Mouse (Mus musculus) adipocyte (in vitro differentiated cells): ENCODE data around the gene Hhipl2.
"Not testable (repeated sequence)": the region's sequence is repeated elsewhere in the genome, so short reads cannot be mapped to it uniquely, and the experiment has no call there.

ENCODE experiments used
- DNase-seq: peaks from one replicate; pipeline ENCODE4 v3.0.0-alpha.2; 2016; ENCODE audit warnings: low spot score

Hhipl2 gene

DNA sequence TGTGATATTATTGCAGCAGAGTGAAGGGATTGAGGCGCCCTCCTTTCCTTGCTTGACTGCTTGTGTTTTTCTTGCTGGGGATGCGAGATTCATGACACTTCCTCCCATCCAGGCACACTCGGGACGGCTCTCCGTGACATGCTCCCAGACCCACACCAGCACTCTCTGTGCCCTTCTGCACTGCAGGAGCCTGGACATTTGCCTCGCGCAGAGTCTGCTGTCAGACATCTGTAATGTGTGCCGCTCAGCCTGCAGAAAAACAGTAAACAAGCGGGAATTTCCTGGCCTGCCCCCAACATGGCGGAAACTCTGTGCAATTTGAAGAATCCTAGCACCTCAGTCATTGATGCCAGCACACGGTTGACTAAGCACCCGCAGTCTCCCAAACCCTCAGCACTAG, at the start of gene Hhipl2:
Hhipl2 (plus strand) TSS at position 343 of the 400 bp plus-strand sequence.
- DNase-seq, result no peak

DNA sequence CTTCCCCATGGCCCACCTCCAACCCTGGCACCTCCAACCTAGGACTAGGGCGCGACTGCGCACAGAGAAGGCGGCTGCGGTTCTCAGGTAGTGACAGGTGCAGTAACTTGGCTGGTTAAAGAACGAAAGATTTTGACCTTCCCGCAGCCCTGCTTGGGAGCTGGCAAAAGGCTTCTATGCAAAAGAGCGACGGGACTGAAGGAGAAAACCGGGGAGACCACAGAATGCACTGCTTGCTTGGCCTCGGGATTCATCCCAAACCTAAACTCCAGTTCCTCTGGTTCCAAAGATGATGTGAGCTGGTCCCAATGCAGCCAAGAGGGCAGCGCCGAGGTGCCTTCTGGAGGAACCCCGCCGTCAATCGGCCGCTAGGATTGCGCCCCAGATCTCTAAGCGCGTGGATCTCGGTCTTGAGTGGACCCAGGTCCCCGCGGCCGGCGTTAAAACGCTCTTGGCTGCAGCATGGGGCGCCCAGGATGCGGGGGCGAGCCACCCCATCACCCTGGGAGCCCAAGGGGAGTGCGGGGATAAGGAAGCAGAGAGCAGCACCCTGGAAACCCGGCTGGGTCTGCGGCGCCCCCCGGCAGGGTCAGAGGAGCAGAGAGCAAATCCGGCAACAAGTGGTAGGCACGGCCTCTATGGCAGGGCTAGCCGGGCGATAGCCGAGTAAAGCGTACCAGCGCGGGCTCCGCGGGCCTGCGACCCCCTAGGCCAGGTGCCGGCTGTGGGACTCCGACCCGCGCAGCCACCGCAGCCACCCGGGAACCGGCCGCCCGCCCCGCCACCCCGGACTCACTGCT, 49.2 kb upstream of the Hhipl2 start:
- DNase-seq, result peak; percentile 31

DNA sequence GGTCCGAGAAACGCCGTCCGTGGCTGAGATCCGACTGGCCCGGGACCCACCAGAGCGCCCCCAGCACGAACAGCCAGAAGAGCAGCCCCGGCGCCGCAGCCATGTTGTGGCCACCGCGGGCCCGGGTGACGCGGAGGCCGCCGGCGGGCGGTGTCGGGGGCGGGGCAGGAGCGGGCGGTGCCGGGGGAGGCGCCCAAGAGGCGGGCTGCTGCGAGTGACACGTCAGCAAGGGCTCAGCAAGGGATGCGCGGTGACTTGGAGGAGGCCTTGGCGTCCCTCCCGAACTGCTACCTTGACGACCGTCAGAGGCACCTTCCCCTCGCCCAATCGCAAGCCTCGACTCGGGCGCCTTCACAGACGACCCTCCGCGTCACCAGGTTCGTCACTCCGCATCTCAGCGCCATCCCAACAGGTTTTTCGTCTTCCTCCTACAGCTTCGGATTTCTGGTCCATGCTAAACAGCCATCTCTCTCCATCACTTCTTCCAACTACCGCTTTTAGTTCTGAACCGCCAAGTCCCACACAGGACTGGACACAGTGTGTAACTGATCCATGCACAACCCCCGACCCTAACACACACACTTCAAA, 48.5 kb upstream of the Hhipl2 start, which contains the start of gene Mia3:
Mia3 (minus strand) TSS at position 127 of the 588 bp plus-strand sequence.
- DNase-seq, result peak; percentile 86

DNA sequence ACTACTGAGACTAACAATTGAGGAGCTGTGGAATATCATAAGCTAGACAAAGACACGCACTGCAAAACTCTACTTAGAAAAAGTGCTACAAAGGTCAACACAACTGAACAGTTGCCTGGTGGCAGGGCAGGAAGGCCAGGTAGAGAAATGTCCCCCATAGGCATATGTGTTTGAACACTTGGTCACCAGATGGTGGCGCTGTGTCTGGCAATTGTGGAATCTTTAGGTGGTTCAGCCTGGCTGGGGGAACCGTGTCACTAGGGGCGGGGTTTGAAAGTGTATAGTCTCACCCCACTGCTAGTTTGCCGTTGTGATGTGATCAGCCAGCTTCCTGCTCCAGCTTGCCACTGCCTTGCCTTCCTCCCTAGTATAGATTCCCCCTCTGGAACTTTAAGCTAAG, 43.3 kb upstream of the Hhipl2 start:
- no peak for DNase-seq

DNA sequence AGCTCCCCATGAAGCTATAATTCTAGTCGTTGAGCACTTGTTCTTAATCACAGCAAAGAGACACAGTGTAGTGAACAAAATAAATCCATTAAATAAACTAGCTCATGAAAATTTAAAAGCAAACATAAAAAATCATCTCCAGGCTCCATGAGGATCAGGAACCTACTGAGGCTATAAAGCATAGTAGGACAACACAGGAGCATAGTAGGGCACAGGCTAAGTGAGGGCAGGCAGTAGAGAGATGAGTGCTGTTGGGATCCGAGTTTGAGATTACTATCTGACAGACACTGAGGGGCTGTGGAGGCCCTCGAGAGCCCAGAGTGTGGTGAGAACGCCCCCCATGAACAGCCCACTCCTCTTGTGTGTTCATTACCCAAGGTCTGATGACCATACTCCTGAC, 41.0 kb upstream of the Hhipl2 start:
- no peak for DNase-seq

DNA sequence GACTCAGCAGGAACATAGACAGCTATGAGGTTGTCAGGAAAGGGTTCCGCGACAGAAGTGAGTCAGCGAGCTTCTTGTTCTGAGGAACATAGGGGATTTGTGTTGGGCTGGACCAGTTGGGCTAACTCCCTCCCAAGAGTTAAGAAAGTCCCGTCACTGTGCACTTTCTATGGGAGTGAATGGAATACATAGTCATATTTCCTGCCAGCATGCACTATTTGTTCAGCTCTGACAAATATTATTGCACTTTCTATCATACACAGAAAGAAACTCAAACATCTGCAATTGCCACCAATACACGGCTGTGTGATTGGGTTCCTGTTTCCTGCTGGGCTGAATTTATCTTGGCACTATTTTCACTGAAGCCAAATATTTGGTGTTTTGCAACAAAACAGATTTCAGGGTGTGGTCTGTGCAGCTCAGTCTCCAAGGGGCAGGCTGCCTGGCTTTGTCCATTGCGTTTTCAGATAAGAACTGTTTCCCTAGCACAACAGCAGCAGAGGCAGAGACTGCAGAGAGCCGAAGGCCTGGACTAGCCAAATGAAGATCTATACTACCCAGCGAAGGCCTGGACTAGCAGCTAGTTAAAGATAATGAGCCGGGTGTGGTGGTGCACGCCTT, 39.6 kb upstream of the Hhipl2 start:
- peak; percentile 75 for DNase-seq

DNA sequence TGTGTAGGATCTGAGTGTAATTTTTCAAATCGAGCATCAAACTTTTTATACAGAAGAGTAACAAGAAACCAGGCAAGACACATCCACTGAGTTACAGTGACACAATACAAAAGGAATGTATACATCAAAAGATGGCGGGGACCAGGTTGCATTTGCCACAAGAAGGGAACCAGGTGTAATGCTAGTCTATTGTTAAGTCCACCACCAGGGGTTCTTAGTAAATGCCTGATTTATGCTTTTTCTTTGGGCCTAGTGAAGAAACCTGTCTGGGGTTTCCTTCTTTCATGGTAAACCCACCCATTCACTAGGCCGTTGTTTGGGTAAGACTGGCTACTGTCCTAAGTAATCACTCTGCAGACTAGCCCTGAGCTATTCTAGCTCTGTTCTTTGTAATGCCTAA, 38.6 kb upstream of the Hhipl2 start:
- not testable (repeated sequence) for DNase-seq

DNA sequence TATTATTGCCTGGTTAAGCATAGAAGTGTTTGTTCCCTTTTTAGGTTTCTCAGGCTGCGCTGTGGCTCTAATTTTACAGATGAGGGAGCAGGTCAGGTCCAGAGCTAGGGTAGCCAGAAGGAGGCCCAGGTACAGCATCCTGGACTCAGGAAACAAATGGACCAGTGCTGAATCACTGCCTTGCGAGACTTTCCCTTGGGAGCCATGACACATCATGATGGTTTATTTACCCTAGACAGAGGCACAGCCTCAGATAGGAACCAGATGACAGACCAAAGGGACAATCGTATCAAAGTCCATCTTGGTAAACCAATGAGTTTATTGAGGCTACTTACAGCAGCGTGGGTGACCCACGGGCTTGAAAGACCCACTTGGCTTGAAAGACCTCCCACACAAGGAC, 36.2 kb upstream of the Hhipl2 start:
- no peak for DNase-seq

DNA sequence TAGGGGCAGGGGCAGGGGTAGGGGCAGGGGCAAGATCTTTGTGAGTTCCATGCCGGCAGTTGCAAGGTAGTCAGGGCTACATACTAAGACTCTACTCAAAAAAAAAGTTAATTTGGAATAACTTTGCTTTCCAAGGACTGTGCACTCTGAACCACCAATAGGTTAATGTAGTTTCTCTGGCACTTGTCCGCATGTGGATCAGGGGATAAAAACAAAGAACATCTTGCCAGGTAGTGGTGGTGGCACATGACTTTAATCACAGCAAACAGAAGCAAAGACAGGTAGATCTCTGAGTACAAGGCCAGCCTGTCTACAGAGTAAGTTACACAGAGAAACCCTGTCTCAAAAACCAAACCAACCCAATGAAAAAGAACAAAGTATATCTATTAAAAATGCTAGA, 35.4 kb upstream of the Hhipl2 start:
- no peak for DNase-seq

DNA sequence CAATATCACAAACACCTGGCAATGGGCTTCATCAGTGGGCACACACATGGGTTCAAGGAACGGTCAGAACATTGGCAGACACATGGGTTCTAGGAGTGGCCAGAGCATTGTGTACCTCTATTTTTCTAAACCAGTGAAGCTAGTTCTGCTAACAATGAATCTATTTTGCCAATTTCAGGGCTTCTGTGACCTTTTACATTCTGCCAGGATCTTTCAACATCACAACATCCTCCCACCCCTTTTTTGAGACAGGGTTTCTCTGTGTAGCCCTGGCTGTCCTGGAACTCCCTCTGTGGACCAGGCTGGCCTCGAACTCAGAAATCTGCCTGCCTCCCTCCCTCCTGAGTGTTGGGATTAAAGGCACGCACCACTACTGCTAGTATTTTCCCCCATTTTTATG, 30.6 kb upstream of the Hhipl2 start:
- DNase-seq, result peak; percentile 35

DNA sequence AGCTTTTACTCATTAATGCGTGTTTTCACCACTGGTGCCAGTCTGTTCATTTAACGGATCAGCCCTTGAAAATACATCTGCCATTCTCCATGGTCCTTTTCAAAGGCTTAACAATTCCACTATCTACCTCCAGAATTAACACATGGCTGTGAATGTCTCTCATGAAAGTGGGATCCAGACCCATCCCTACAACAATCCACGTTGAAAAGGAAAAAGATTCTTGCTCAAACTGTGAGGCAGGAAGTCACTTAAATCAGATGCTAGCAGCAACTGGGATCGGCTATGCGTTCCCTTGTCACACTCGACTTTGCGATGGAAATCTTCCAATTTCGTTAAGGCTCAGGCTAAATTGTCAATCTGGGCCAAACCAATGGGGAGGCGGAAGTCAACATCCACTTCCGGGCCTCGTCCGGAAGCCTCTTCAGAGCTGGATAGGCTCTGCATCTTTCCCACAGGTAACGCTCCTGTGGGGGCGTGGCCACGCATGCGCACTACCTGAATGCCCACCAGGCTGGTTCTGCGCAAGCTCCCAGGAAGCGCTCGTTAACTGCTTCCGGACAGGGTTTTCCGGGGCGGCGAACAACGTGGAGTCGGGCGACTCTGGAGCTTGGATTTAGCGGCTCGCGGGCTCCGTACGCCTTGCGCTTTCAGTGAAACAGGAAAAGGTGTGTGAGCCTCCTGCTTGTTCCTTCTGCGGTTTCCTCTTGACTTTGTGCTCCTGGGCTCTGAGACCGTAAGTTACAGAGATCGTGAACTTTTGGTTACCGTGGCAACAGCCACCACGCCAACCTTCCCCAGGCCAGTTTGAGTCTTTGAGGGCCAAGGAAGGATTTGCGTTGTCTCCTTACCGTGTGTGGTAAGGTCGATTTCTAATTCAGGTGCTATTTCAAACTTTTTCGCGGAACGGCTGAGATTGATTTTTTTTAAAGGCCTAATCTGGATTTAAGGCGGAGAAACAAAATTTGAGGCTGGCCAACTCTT, 29.3 kb upstream of the Hhipl2 start, which contains the start of gene Taf1a:
Taf1a (plus strand) TSS at position 556 of the 981 bp plus-strand sequence.
- DNase-seq, result peak; percentile 95

DNA sequence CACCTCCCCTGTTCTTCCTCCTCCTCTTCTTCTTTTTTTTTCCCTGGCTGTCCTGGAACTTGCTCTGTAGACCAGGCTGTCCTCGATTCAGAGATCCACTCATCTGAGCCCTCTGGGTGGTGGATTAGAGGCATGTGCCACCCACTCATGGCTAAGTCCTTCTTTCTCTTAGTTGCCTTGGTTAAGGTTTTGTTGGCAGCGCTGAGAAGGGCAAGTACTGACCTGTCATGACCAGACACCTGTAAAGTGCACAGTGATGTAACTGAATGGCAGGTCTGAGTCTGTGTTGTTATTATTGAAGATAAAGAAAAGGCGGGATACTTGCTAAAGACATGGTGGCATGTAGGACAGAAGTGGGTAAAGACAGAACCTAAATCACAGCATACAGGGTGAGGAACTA, 14.6 kb upstream of the Hhipl2 start:
- DNase-seq, result no peak

DNA sequence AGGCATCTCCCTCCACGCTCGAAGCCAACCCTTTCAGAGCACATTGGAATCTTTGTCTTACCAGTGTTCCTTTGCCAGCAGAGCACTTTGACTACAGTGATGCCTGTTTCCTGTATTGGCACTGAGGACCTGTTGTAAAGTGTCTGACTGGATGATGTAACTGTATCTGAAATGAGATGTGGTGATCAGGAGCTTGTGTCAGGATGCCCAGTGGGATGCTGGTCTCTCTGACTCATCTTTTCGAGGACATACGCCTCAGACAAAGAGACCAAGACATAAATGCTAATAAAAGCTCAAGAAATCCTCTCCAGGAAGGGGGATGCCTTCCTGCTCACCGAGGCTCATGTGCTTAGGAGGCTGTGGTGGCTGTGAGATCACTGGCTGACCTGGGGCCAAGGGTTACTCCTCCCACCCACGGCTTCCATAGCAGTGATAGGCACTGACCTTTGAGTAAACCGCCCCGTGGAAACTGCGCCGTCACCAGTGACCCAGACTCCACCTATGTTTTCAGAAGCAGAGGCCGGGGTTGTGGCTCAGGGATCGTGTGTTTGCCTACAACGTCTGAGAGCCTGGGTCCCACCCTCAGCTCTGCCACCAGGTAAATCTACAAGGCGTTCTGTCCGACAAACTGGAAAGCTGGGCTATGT, 3.8 kb upstream of the Hhipl2 start:
- DNase-seq, result no peak

DNA sequence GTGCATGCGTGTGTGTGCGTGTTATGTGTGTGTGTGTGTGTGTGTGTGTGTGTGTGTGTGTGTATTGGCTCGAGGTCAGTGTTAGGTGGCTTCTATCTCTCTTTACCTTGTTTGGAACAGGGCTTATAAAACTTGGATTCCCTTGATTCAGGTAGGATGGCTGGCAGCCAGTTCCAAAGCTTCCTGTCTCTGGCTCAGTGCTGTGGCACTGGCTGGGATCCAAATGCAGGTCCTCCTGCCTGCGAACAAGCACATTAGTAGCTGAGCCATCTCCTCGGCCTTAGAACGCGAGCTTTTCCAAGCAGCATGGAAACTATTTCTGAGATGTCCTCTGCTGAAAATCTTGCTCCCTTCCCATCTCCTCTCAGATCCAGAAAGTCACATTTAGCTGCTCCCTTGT, 1.7 kb downstream of the Hhipl2 start:
- no peak for DNase-seq

DNA sequence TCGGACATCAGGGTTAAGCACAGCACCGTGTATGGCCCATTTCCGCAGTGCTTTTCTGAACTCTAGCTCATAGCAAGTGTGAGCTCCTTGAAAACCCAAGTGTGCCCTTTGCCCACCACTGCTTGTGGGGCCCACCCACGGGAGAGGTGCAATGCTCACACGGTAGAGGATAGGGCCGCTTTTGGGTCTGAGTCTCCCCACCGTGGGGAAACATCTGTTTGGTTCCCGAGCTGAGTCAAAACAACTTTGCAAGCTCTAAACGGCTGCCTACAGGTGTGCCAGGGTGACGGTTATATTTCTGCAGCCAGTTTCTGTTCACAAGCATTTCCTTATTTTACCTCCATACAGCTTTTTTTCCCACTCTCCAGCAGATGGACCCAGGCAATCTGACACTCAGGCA, 2.3 kb downstream of the Hhipl2 start:
- no peak for DNase-seq

DNA sequence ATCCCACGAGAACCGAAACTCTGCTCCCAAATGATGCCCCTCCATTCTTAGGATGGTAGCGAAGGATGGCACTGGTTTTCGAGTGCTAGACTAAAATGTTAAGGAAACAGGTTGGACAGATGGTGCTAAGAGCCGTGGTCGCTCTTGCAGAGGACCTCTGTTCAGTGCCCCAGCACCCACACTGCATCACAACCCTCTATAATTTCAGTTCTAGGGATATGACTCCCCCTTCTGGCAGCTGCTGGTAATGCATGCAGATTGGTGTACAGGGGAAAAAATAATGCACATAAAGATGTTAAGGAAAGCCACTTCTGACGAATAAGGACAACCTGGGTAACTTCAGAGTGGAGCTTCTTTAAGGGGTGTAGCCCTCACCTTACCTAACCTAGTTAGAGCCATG, 6.1 kb downstream of the Hhipl2 start:
- DNase-seq, result no peak

DNA sequence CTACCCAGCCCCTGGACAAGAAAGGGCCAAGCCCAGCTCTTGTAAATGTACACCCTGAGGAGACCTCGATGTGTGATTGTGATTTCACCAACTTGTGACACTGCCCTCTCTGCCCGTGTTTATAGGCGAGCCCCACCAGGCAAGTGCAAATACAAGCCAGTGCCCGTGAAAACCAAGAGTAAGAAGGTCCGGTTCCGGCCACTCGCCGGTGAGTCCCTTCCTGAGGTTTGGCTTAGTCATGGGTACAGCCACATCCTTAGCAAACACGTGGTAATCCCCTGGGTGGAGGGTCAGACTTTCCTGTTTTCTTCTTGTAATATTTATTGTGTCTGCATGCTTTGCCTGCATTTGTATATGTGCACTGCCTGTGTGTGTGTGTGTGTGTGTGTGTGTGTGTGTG, 16.9 kb downstream of the Hhipl2 start:
- DNase-seq, result no peak

DNA sequence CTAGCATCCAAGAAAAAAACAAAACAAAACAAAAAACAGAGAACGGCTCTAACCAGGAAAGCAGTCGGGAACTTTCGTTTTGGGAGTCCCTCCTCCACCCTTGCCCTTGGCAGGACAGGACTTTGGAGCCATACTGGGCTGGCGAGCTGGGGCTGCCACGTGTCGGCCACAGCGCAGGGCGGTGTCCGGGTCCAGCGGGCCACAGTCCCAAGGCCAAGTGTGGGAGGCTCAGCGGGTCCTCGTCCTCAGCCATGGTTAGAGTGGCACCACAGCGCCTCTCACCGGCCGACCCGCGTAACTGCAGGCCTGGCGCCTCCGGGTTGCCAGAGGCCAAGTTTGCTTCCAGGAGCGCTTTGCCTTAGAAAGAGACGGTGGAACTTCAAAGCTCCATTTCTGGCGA, 21.0 kb downstream of the Hhipl2 start:
- no peak for DNase-seq

DNA sequence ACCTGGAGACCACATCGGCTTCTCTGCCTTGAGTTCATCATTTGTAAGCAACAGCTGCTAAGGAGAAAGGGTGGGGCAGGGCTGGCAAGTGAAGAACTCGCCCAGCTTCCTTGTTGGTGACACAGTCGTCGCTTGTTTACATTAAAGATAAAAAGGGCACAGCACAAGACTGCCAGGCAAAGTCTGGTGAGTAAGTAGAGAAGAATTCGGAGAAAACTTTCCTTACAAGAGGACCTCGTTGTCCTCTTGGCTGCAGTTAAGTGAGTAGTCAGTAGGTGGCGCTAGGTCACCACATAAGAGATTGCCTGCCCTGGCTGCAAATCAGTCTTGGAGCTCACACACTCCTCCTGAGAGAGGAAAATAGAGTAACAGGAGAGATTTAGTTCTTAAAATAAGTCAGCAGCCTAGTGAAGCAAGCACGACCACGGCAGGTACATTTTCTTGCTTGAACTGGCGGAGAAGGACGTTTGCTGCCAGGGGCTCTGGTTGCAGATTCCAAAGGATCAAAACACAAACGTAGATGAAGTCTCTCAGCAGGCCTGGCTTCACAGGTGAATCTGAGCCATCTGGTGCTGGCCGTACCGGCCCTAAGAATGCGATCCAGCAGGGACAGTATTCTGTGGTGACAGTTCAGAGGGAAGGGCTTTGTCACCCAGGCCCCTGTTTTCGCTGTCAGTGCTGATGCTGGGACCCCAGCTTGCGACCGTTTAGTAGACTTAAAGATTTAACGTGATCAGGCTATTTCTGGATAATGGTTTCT, 24.2 kb downstream of the Hhipl2 start:
- DNase-seq, result peak; percentile 91

DNA sequence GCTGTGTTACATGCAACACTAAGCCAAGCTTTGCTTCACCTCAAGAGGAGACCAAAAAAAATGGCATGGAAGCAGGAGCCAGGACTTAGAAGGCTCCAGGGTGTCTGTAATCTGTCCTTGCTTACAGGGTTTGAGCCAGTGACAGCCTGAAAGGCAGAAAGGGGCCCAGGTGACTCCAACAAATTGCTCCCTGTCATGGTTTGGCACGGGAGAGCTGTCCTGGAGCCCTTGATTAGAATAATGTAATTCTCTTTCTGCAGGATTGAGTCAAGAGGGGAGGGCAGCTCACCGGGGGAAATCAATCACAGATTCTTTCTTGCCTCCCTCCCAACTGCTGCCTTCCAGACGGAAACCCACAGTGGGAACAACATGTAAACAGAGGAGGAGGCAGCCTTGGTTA, 35.1 kb downstream of the Hhipl2 start:
- DNase-seq, result no peak
